In the genomic region with DNA sequence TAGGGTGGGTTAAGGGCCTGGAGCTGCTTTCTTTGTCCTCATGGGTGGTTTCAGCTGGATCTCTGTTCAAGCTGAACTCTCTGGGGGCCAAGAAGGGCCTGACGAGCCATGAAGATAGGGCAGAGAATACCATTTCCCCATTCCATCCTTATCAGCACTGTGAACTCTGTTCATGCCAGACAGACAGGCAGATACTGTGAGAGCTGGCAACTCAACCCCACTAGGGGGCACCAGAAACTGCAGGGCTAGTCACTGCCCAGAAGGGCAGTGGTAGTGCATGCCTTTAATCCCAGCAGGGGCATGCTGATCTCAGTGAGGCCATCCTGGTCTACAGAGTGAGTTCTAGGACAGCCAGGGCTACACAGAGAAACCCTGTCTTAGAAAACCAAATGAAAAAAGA, we compare ENCODE assay signal across 9 mouse cellular contexts. TPM values are rescaled to one million over a fixed set of nuclear protein-coding genes. Genes with fewer than 3 reads are reported as not detected.
DNase-seq lines count a peak whose midpoint lies in the region; ATAC-seq and TF ChIP-seq lines count a peak whose summit lies in the region.
"Had no signal": no experiment of that assay in that cellular context is flagged by ENCODE, and none has a peak within 500 bp of the region (broad histone marks: within the 10 kb centered on the region; RNA-seq: fewer than 3 reads in every experiment).

No protein-coding gene starts in this region.

- peaks cover 23% of the 10 kb centered on the region for H3K4me1 ChIP-seq in midbrain, embryonic 13.5 days (replicated peaks)
- 0 out of 2 replicates have a peak, but pooled peaks cover 4% of the 10 kb centered on the region for H3K4me1 ChIP-seq in midbrain, embryonic 16.5 days (ENCODE audit: control insufficient read depth, insufficient read depth, low read length)
- peaks cover 4% of the 10 kb centered on the region for H3K4me1 ChIP-seq in intestine, embryonic 16.5 days (ENCODE audit: control insufficient read depth, insufficient read depth, low read length)
- H3K4me1 ChIP-seq in lung, postnatal 0 days (ENCODE audit: insufficient read depth, low read depth, low read length): no peaks in the 10 kb centered on the region

- TF ChIP-seq CTCF in lung, postnatal 0 days (IDR thresholded peaks at IDR 0.05): peak; percentile 69

- WGBS in midbrain, embryonic 13.5 days: 64% methylated on average over 1 of the region's 1 CpGs
- 67% methylated on average over 1 of the region's 1 CpGs for WGBS in midbrain, embryonic 16.5 days
- WGBS in intestine, embryonic 16.5 days: 36% methylated on average over 1 of the region's 1 CpGs
- WGBS in lung, postnatal 0 days: 8% methylated on average over 1 of the region's 1 CpGs

- no peak overlapping the region for H3K4me2 ChIP-seq in midbrain, embryonic 13.5 days (replicated peaks)
- H3K4me2 ChIP-seq in midbrain, embryonic 16.5 days (ENCODE audit: low read length): no peak overlapping the region
- no peak overlapping the region for H3K4me2 ChIP-seq in intestine, embryonic 16.5 days (ENCODE audit: low read depth, low read length)
- no peak overlapping the region for H3K4me2 ChIP-seq in lung, postnatal 0 days (replicated peaks; ENCODE audit: low read depth, low read length)
- H3K4me2 ChIP-seq: neural tube, embryonic 13.5 days had no signal

- H3K27ac ChIP-seq in midbrain, embryonic 13.5 days: no peak overlapping the region
- no peak overlapping the region for H3K27ac ChIP-seq in midbrain, embryonic 16.5 days (ENCODE audit: low read length)
- no peak overlapping the region for H3K27ac ChIP-seq in intestine, embryonic 16.5 days (ENCODE audit: low read length)
- H3K27ac ChIP-seq in lung, postnatal 0 days (ENCODE audit: low read length): no peak overlapping the region
- H3K27ac ChIP-seq: neural tube, embryonic 13.5 days had no signal

- H3K4me3 ChIP-seq in midbrain, embryonic 13.5 days (replicated peaks): no peak overlapping the region
- no peak overlapping the region for H3K4me3 ChIP-seq in midbrain, embryonic 16.5 days (ENCODE audit: low read depth, low read length)
- no peak overlapping the region for H3K4me3 ChIP-seq in intestine, embryonic 16.5 days (ENCODE audit: low read length)
- no peak overlapping the region for H3K4me3 ChIP-seq in lung, postnatal 0 days (ENCODE audit: low read depth, low read length)
- H3K4me3 ChIP-seq: neural tube, embryonic 13.5 days had no signal

- H3K9me3 ChIP-seq in midbrain, embryonic 13.5 days: no peaks in the 10 kb centered on the region
- H3K9me3 ChIP-seq in midbrain, embryonic 16.5 days (replicated peaks; ENCODE audit: control insufficient read depth, low read length, poor library complexity, severe bottlenecking): no peaks in the 10 kb centered on the region
- H3K9me3 ChIP-seq in intestine, embryonic 16.5 days (ENCODE audit: control insufficient read depth, low read length): no peaks in the 10 kb centered on the region
- H3K9me3 ChIP-seq in lung, postnatal 0 days (ENCODE audit: low read length): no peaks in the 10 kb centered on the region
- H3K9me3 ChIP-seq: neural tube, embryonic 13.5 days had no signal

- H3K36me3 ChIP-seq in midbrain, embryonic 13.5 days: no peaks in the 10 kb centered on the region
- no peaks in the 10 kb centered on the region for H3K36me3 ChIP-seq in midbrain, embryonic 16.5 days (ENCODE audit: control insufficient read depth, insufficient read depth, low read length)
- H3K36me3 ChIP-seq in intestine, embryonic 16.5 days (ENCODE audit: control insufficient read depth, insufficient read depth, low read length): no peaks in the 10 kb centered on the region
- no peaks in the 10 kb centered on the region for H3K36me3 ChIP-seq in lung, postnatal 0 days (ENCODE audit: insufficient read depth, low read length)
- H3K36me3 ChIP-seq: neural tube, embryonic 13.5 days had no signal

- ATAC-seq in midbrain, embryonic 13.5 days: peak; percentile 40; the same call in 1 of the 2 replicates
- no peak for ATAC-seq in midbrain, embryonic 16.5 days
- peak; percentile 96 for ATAC-seq in intestine, embryonic 16.5 days
- peak; percentile 50 for ATAC-seq in lung, postnatal 0 days

- peak; percentile 44 for DNase-seq in cerebellum, adult 11 months
- no peak for DNase-seq in cerebellum, adult 11-12 months
- peak; percentile 15 for DNase-seq in c-Kit-positive CD71-positive TER-119-positive erythroid progenitor cells, embryonic 14.5 days (ENCODE audit: low spot score)
- DNase-seq in lung, postnatal 0 days (ENCODE audit: low spot score): peak; percentile 45
- peak; percentile 13 to 61 for DNase-seq in thymus, postnatal 10 days (ENCODE audit: low spot score in 2 of 2)

- H3K9ac ChIP-seq in midbrain, embryonic 13.5 days (replicated peaks): no peak overlapping the region
- H3K9ac ChIP-seq in midbrain, embryonic 16.5 days (ENCODE audit: low read depth, low read length): no peak overlapping the region
- no peak overlapping the region for H3K9ac ChIP-seq in intestine, embryonic 16.5 days (ENCODE audit: low read depth, low read length)
- H3K9ac ChIP-seq in lung, postnatal 0 days (replicated peaks; ENCODE audit: low read depth): no peak overlapping the region
- H3K9ac ChIP-seq: neural tube, embryonic 13.5 days had no signal

- peaks cover 8% of the 10 kb centered on the region; the same call in 1 of the 2 replicates for H3K27me3 ChIP-seq in midbrain, embryonic 13.5 days
- no peaks in the 10 kb centered on the region for H3K27me3 ChIP-seq in midbrain, embryonic 16.5 days (ENCODE audit: control insufficient read depth, insufficient read depth, low read depth, low read length)
- H3K27me3 ChIP-seq in intestine, embryonic 16.5 days (replicated peaks; ENCODE audit: control insufficient read depth, insufficient read depth, low read length): no peaks in the 10 kb centered on the region
- no peaks in the 10 kb centered on the region for H3K27me3 ChIP-seq in lung, postnatal 0 days (replicated peaks; ENCODE audit: insufficient read depth, low read length)

- no peak for TF ChIP-seq EP300 in lung, postnatal 0 days (IDR thresholded peaks at IDR 0.05)

RNA-seq across cellular contexts. Expression of a gene that starts 38.2 kb away (rescaled TPM):
- not detected in 2 replicates for polyA plus RNA-seq in midbrain, embryonic 13.5 days (2015; fragmentation: Nextera tagmentation; extraction: Ambion mirVana)
- polyA plus RNA-seq in midbrain, embryonic 16.5 days (2015; fragmentation: Nextera tagmentation; extraction: Ambion mirVana): not detected in 2 replicates
- not detected in 2 replicates for polyA plus RNA-seq in intestine, embryonic 16.5 days (2015; fragmentation: Nextera tagmentation; extraction: Ambion mirVana)
- not detected in 2 replicates for polyA plus RNA-seq in lung, postnatal 0 days (2015; fragmentation: Nextera tagmentation; extraction: Ambion mirVana)
- polyA plus RNA-seq: neural tube, embryonic 13.5 days had no signal
